Mouse (Mus musculus): ENCODE results near the gene Ppp1r13b. TPM values are rescaled to one million over a fixed set of nuclear protein-coding genes. Genes with fewer than 3 reads are reported as not detected.

Ppp1r13b gene
- polyA plus RNA-seq, 1 experiment from 2014 or later = 15.9 TPM

- 17% methylated on average over 19 of the region's 19 CpGs for WGBS
- H3K27me3 ChIP-seq (ENCODE audit: control insufficient read depth, insufficient read depth, low read depth, low read length) = no peaks in the 10 kb centered on the region
- peaks cover 2% of the 10 kb centered on the region; the same call in 1 of the 2 replicates for H3K36me3 ChIP-seq (ENCODE audit: control insufficient read depth, insufficient read depth, low read length)
- H3K4me2 ChIP-seq (ENCODE audit: low read depth, low read length) = peak overlapping the region; percentile 85
- H3K9me3 ChIP-seq (ENCODE audit: control insufficient read depth, low read length) = no peaks in the 10 kb centered on the region
- peak overlapping the region; percentile 85 for H3K9ac ChIP-seq (ENCODE audit: low read length)
- ATAC-seq (ENCODE audit: low read depth) = no peak
- H3K4me1 ChIP-seq (replicated peaks; ENCODE audit: control insufficient read depth, insufficient read depth, low read length) = peaks cover 39% of the 10 kb centered on the region
- peak overlapping the region; percentile 72 for H3K4me3 ChIP-seq (ENCODE audit: low read length)
- peak overlapping the region; percentile 90 for H3K27ac ChIP-seq (ENCODE audit: low read length)
Observed at GRCm38 (mm10) chr12:111814769-111815762, 92.8 kb downstream of the Ppp1r13b start.

GRCm38 (mm10) chr12:111813766-111814617 is 93.9 kb downstream of the Ppp1r13b start, which contains the start of the genes Xrcc3 and Zfyve21:
TSS of gene Xrcc3 (minus strand) at chr12:111813873.
TSS of gene Zfyve21 (plus strand) at chr12:111814170.
- under 1% methylated on average over 87 of the region's 87 CpGs for WGBS
- peaks cover 2% of the 10 kb centered on the region; the same call in 1 of the 2 replicates for H3K36me3 ChIP-seq (ENCODE audit: control insufficient read depth, insufficient read depth, low read length)
- peaks cover 44% of the 10 kb centered on the region for H3K4me1 ChIP-seq (replicated peaks; ENCODE audit: control insufficient read depth, insufficient read depth, low read length)
- H3K27ac ChIP-seq (ENCODE audit: low read length) = peak within 1 kb of the TSS; percentile 90
- peak within 1 kb of the TSS; percentile 90 for H3K4me2 ChIP-seq (ENCODE audit: low read depth, low read length)
- H3K9ac ChIP-seq (ENCODE audit: low read length) = peak within 1 kb of the TSS; percentile 85
- H3K9me3 ChIP-seq (ENCODE audit: control insufficient read depth, low read length) = no peaks in the 10 kb centered on the region
- H3K4me3 ChIP-seq (ENCODE audit: low read length) = peak within 1 kb of the TSS; percentile 72
- H3K27me3 ChIP-seq (ENCODE audit: control insufficient read depth, insufficient read depth, low read depth, low read length) = no peaks in the 10 kb centered on the region
- peak; percentile 98 for ATAC-seq (ENCODE audit: low read depth)

- WGBS = 3% methylated on average over 27 of the region's 27 CpGs
- H3K27ac ChIP-seq (ENCODE audit: low read length) = no peak overlapping the region
Observed at GRCm38 (mm10) chr12:111813111-111813765, 94.7 kb downstream of the Ppp1r13b start.

GRCm38 (mm10) chr12:111812611-111813010 is 95.3 kb downstream of the Ppp1r13b start:
- no peak for ATAC-seq (ENCODE audit: low read depth)
- no peaks in the 10 kb centered on the region for H3K27me3 ChIP-seq (ENCODE audit: control insufficient read depth, insufficient read depth, low read depth, low read length)
- peak overlapping the region; percentile 72 for H3K4me3 ChIP-seq (ENCODE audit: low read length)
- peak overlapping the region; percentile 90 for H3K4me2 ChIP-seq (ENCODE audit: low read depth, low read length)
- H3K9ac ChIP-seq (ENCODE audit: low read length) = peak overlapping the region; percentile 72
- H3K36me3 ChIP-seq (ENCODE audit: control insufficient read depth, insufficient read depth, low read length) = peaks cover 9% of the 10 kb centered on the region
- H3K9me3 ChIP-seq (ENCODE audit: control insufficient read depth, low read length) = no peaks in the 10 kb centered on the region
- H3K27ac ChIP-seq (ENCODE audit: low read length) = no peak overlapping the region
- WGBS = 47% methylated on average over 12 of the region's 12 CpGs
- peaks cover 44% of the 10 kb centered on the region for H3K4me1 ChIP-seq (replicated peaks; ENCODE audit: control insufficient read depth, insufficient read depth, low read length)

More at GRCm38 (mm10) chr12:111813111-111813765, 94.7 kb downstream of the Ppp1r13b start:
- peak overlapping the region; percentile 90 for H3K4me2 ChIP-seq (ENCODE audit: low read depth, low read length)
- ATAC-seq (ENCODE audit: low read depth) = no peak
- H3K36me3 ChIP-seq (ENCODE audit: control insufficient read depth, insufficient read depth, low read length) = peaks cover 4% of the 10 kb centered on the region
- H3K4me1 ChIP-seq (replicated peaks; ENCODE audit: control insufficient read depth, insufficient read depth, low read length) = peaks cover 44% of the 10 kb centered on the region
- H3K4me3 ChIP-seq (ENCODE audit: low read length) = peak overlapping the region; percentile 72
- no peaks in the 10 kb centered on the region for H3K9me3 ChIP-seq (ENCODE audit: control insufficient read depth, low read length)
- no peaks in the 10 kb centered on the region for H3K27me3 ChIP-seq (ENCODE audit: control insufficient read depth, insufficient read depth, low read depth, low read length)
- peak overlapping the region; percentile 72 for H3K9ac ChIP-seq (ENCODE audit: low read length)

- WGBS = 78% methylated on average over 13 of the region's 13 CpGs
- no peak overlapping the region for H3K9ac ChIP-seq (ENCODE audit: low read length)
- no peaks in the 10 kb centered on the region for H3K27me3 ChIP-seq (ENCODE audit: control insufficient read depth, insufficient read depth, low read depth, low read length)
- no peaks in the 10 kb centered on the region for H3K9me3 ChIP-seq (ENCODE audit: control insufficient read depth, low read length)
- ATAC-seq (ENCODE audit: low read depth) = no peak
- peaks cover 41% of the 10 kb centered on the region for H3K4me1 ChIP-seq (replicated peaks; ENCODE audit: control insufficient read depth, insufficient read depth, low read length)
- no peak overlapping the region for H3K27ac ChIP-seq (ENCODE audit: low read length)
- H3K4me2 ChIP-seq (ENCODE audit: low read depth, low read length) = no peak overlapping the region
- H3K4me3 ChIP-seq (ENCODE audit: low read length) = no peak overlapping the region
- H3K36me3 ChIP-seq (ENCODE audit: control insufficient read depth, insufficient read depth, low read length) = peaks cover 13% of the 10 kb centered on the region
Observed at GRCm38 (mm10) chr12:111812075-111812474, 95.8 kb downstream of the Ppp1r13b start.

GRCm38 (mm10) chr12:111809762-111810161 is 98.1 kb downstream of the Ppp1r13b start:
- H3K4me2 ChIP-seq (ENCODE audit: low read depth, low read length) = no peak overlapping the region

GRCm38 (mm10) chr12:111808775-111809174 is 99.1 kb downstream of the Ppp1r13b start:
- H3K4me1 ChIP-seq (replicated peaks; ENCODE audit: control insufficient read depth, insufficient read depth, low read length) = peaks cover 17% of the 10 kb centered on the region
- no peak overlapping the region for H3K27ac ChIP-seq (ENCODE audit: low read length)
- no peak overlapping the region for H3K4me3 ChIP-seq (ENCODE audit: low read length)
- H3K9ac ChIP-seq (ENCODE audit: low read length) = no peak overlapping the region
- 86% methylated on average over 6 of the region's 6 CpGs for WGBS
- ATAC-seq (ENCODE audit: low read depth) = no peak
- peaks cover 37% of the 10 kb centered on the region for H3K36me3 ChIP-seq (ENCODE audit: control insufficient read depth, insufficient read depth, low read length)
- no peaks in the 10 kb centered on the region for H3K9me3 ChIP-seq (ENCODE audit: control insufficient read depth, low read length)
- H3K4me2 ChIP-seq (ENCODE audit: low read depth, low read length) = no peak overlapping the region
- H3K27me3 ChIP-seq (ENCODE audit: control insufficient read depth, insufficient read depth, low read depth, low read length) = no peaks in the 10 kb centered on the region

More at GRCm38 (mm10) chr12:111809762-111810161, 98.1 kb downstream of the Ppp1r13b start:
- peak; percentile 34 for ATAC-seq (ENCODE audit: low read depth)
- H3K27ac ChIP-seq (ENCODE audit: low read length) = no peak overlapping the region
- no peak overlapping the region for H3K4me3 ChIP-seq (ENCODE audit: low read length)
- peaks cover 29% of the 10 kb centered on the region for H3K36me3 ChIP-seq (ENCODE audit: control insufficient read depth, insufficient read depth, low read length)
- WGBS = 8% methylated on average over 9 of the region's 9 CpGs
- H3K9me3 ChIP-seq (ENCODE audit: control insufficient read depth, low read length) = no peaks in the 10 kb centered on the region
- H3K27me3 ChIP-seq (ENCODE audit: control insufficient read depth, insufficient read depth, low read depth, low read length) = no peaks in the 10 kb centered on the region
- no peak overlapping the region for H3K9ac ChIP-seq (ENCODE audit: low read length)
- peaks cover 18% of the 10 kb centered on the region for H3K4me1 ChIP-seq (replicated peaks; ENCODE audit: control insufficient read depth, insufficient read depth, low read length)

- H3K27me3 ChIP-seq (ENCODE audit: control insufficient read depth, insufficient read depth, low read depth, low read length) = no peaks in the 10 kb centered on the region
- no peak overlapping the region for H3K4me2 ChIP-seq (ENCODE audit: low read depth, low read length)
- H3K4me1 ChIP-seq (replicated peaks; ENCODE audit: control insufficient read depth, insufficient read depth, low read length) = no peaks in the 10 kb centered on the region
- H3K36me3 ChIP-seq (ENCODE audit: control insufficient read depth, insufficient read depth, low read length) = peaks cover 44% of the 10 kb centered on the region
- ATAC-seq (ENCODE audit: low read depth) = 0 out of 2 replicates have a peak, but pooled peaks have one; percentile 30
- no peaks in the 10 kb centered on the region for H3K9me3 ChIP-seq (ENCODE audit: control insufficient read depth, low read length)
- 80% methylated on average over 5 of the region's 5 CpGs for WGBS
- no peak overlapping the region for H3K9ac ChIP-seq (ENCODE audit: low read length)
- no peak overlapping the region for H3K27ac ChIP-seq (ENCODE audit: low read length)
- H3K4me3 ChIP-seq (ENCODE audit: low read length) = no peak overlapping the region
Observed at GRCm38 (mm10) chr12:111803538-111803937, 104.4 kb downstream of the Ppp1r13b start.
